Mouse (Mus musculus): ENCODE measurements around the gene Cers2.

DNA sequence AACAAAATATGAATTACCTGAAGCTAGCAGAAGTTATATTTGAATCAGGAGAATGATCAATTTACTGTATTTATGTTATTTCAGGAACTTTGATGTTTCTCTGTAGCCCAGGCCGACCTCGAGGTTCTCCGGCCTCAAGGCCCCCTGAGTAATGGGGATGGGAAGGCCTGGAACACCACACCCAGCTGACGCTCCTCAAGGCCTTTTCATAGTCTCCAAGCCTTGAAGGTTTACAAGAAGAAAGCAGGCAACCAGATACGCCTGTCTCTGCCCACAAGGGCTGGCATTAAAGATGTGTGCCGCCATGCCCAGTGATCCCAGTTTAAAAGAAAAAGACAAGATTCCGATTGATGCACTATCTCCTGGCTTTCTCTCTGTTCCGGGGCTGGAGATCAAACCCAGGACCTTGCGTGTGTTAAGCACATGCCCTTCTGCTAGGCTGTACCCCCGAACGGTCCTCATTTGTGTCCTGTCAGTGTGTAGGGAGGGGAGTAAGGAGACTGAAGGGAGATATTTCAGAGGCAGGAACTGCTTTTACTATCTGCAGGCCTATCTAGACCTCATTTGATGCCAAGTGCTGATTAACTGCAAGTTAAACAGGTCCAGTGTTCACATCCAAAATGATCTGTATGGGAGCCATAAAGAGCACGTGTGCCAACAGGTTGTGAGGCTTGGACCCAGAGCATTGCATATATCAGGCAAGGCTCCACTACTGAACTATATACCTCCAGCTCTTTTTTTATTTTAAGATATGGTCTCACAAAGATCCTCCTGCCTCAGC, 29.9 kb upstream of the Cers2 start:
- no peak for TF ChIP-seq POLR2A (IDR thresholded peaks at IDR 0.05; ENCODE audit: insufficient read length, low read depth)
- TF ChIP-seq POLR2AphosphoS2 (IDR thresholded peaks at IDR 0.05; ENCODE audit: insufficient read length, low read depth): no peak
- no peak for TF ChIP-seq MYOD1 (IDR thresholded peaks at IDR 0.05; ENCODE audit: control insufficient read depth in 1 of 3, insufficient read length in 2 of 3, low read depth in 2 of 3)
- no peak for TF ChIP-seq MAX (IDR thresholded peaks at IDR 0.05; ENCODE audit: low read depth)
- no peak for TF ChIP-seq CEBPB (IDR thresholded peaks at IDR 0.05; ENCODE audit: insufficient read depth, poor library complexity, severe bottlenecking)

Measured in myocyte (in vitro differentiated cells).